Mouse (Mus musculus): Measurements from ENCODE around the gene Mgme1. TPM values are rescaled to one million over a fixed set of nuclear protein-coding genes. Genes with fewer than 3 reads are reported as not detected.

Mgme1 gene
- total RNA-seq, 1 experiment from 2014 or later, result 26.8 TPM

- DNase-seq, result no peak
These were observed 35.3 kb downstream of the Mgme1 start for GRCm38 (mm10) chr2:144305721-144306294.

DNA sequence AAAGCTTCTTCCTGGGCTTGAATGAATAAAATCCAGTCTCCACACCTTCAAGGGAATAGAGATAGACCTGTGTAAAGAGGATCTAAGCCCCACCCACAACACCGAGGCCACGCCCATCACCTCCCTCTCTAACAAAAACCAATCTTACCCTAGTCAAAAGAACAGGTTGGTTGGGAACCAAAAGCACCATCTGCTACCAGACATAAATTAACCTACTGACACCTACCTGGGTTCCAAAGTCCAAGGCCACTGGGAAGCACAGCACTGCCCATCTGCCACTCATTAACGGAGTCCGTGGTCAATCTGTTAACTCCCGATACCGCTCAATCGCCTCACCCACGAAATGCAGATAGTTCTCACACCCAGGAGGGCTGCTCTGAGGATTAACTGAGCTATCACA, 38.1 kb downstream of the Mgme1 start:
- DNase-seq, result no peak

GRCm38 (mm10) chr2:144310273-144310672, 39.8 kb downstream of the Mgme1 start:
- no peak for DNase-seq

- DNase-seq, result no peak
These were observed 40.9 kb downstream of the Mgme1 start for GRCm38 (mm10) chr2:144311372-144311771.

GRCm38 (mm10) chr2:144324218-144324617, 53.8 kb downstream of the Mgme1 start:
- DNase-seq, result no peak

DNA sequence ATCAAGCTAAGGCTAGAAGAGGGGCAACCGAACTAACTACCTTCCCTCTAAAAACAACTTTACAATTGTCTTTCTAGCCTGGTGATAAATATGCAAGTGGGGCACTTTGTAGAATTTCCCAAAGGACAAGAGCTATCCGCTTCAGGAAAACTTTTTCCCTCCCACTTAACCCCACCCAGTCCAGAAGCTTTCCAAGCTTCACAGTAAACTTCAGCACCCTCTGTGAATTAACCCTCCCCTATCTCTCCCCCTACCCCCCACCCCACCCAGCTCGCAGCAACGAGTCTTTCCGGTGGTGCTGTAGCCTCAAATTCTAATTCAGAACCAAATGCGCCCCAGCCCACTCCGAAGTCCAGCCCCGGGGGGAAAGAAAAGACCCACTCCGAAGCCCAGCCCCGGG, 59.0 kb downstream of the Mgme1 start:
- DNase-seq, result no peak

GRCm38 (mm10) chr2:144329937-144330336, 59.5 kb downstream of the Mgme1 start:
- DNase-seq, result no peak

- peak; percentile 2 for DNase-seq
These were observed 60.0 kb downstream of the Mgme1 start for GRCm38 (mm10) chr2:144330352-144330959.

Other genes starting within 250 kb of the Mgme1 start
- gene Banf2, start 237.6 kb upstream of the Mgme1 start, total RNA-seq (2021), result not detected in 2 replicates
- 91.6 and 107 TPM in 2 replicates for gene Snx5, start 243 bp downstream of the Mgme1 start, total RNA-seq (2021)
- gene Ovol2, start 61.5 kb downstream of the Mgme1 start, total RNA-seq (2021), result not detected in 2 replicates
- gene Kat14, start 98.3 kb downstream of the Mgme1 start, total RNA-seq (2021), result 27.5 and 33.6 TPM in 2 replicates
- gene Pet117, start 98.3 kb downstream of the Mgme1 start, total RNA-seq (2021), result 5.5 and 8.2 TPM in 2 replicates

All from adrenal gland, postnatal 25 days (tissue).